Mouse (Mus musculus) lung, postnatal 0 days (tissue): ENCODE measurements around the gene Gata3. TPM values are rescaled to one million over a fixed set of nuclear protein-coding genes. Genes with fewer than 3 reads are reported as not detected.

Source experiments
- ATAC-seq: fragments of 200-750 bp; cut with Nextera tagmentation; 2 replicates; pipeline ENCODE4 v1.8.0; 2017; ENCODE audit warnings: moderate library complexity
- DNase-seq: peaks from one replicate; pipeline ENCODE4 v3.0.0-alpha.2; 2016; ENCODE audit warnings: low spot score
- H3K27ac ChIP-seq: fragments of 300-500 bp; sonication (generic); 2 replicates; pipeline ENCODE4 v1.5.1; 2014; ENCODE audit warnings: antibody characterized with exemption, mild to moderate bottlenecking, low read length, mixed read lengths
- H3K27me3 ChIP-seq: fragments of 300-500 bp; sonication (generic); replicated peaks from 2 replicates; pipeline ENCODE4 v1.6.1; 2014; ENCODE audit warnings: low read length, mixed read lengths; ENCODE audit not compliant: insufficient read depth
- H3K36me3 ChIP-seq: fragments of 300-500 bp; sonication (generic); 2 replicates; pipeline ENCODE4 v1.6.1; 2014; ENCODE audit warnings: low read length, mixed read lengths; ENCODE audit not compliant: insufficient read depth
- H3K4me1 ChIP-seq: fragments of 300-500 bp; sonication (generic); 2 replicates; pipeline ENCODE4 v1.6.1; 2014; ENCODE audit warnings: antibody characterized with exemption, low read depth, low read length, mixed read lengths; ENCODE audit not compliant: insufficient read depth
- H3K4me2 ChIP-seq: fragments of 300-500 bp; sonication (generic); replicated peaks from 2 replicates; pipeline ENCODE4 v1.6.1; 2014; ENCODE audit warnings: low read depth, mild to moderate bottlenecking, low read length, moderate library complexity, mixed read lengths
- H3K4me3 ChIP-seq: fragments of 300-500 bp; sonication (generic); 2 replicates; pipeline ENCODE4 v1.5.1; 2014; ENCODE audit warnings: low read depth, low read length
- H3K9ac ChIP-seq: fragments of 300-500 bp; sonication (generic); replicated peaks from 2 replicates; pipeline ENCODE4 v1.6.1; 2014; ENCODE audit warnings: low read depth, mild to moderate bottlenecking
- H3K9me3 ChIP-seq: fragments of 300-500 bp; sonication (generic); 2 replicates; pipeline ENCODE4 v1.6.1; 2016; ENCODE audit warnings: low read length, mixed read lengths
- CTCF ChIP-seq: IDR thresholded peaks from 2 replicates; pipeline ENCODE4 v1.5.1; 2016; ENCODE audit warnings: antibody characterized with exemption, mild to moderate bottlenecking
- EP300 ChIP-seq: IDR thresholded peaks from 2 replicates; pipeline ENCODE4 v1.6.1; 2016; ENCODE audit warnings: antibody characterized with exemption, mild to moderate bottlenecking, control low read depth
- WGBS: fragments of 180-500 bp; shearing (Covaris S2); extraction: QIAGEN DNeasy Blood & Tissue Kit; methylation state at CpG from one replicate; pipeline ENCODE4 v1.1.7; 2014; 5-methylcytosine and 5-hydroxymethylcytosine counted together
- polyA plus RNA-seq: library from polyadenylated mRNA; unstranded; fragments of >200 nt; fragmentation: Nextera tagmentation; extraction: Ambion mirVana; gene quantifications from 2 replicates; pipeline ENCODE4 v1.2.1, GENCODE M21; 2015

Gata3 gene
- polyA plus RNA-seq, 1 experiment from 2014 or later: 2.7 TPM

DNA sequence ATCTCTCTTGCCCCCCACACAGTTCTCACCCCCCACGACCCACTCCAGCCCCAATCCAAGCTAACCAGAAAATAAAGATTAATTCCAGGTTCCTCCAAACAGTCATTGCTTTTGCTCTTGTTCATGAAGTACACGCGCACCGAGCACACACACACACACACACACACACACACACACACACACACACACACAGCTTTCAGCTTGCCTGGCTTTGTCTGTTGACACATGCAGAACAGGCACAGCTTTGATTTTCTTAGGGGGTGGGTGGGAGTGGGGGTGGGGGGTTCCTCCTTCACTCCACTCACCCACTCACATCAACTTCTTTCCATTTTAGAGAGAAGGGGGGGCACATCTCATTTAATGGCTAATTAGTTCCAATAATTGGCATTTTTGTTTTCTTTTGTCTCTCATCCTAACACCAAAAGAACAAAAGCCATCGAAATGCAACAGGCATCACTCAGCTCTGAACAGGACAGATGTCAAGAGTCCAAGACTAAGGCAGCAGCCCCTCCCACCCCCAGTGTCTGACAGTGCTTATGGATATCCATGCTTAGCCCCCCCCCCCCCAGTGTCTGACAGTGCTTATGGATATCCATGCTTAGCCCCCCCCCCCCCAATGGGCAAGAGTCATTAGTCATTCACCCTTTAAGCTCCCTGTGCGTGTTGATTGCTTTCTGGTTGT, 3.6 kb upstream of the Gata3 start:
- H3K4me3 ChIP-seq: no peak overlapping the region
- H3K36me3 ChIP-seq: no peaks in the 10 kb centered on the region
- H3K9me3 ChIP-seq: no peaks in the 10 kb centered on the region
- H3K27ac ChIP-seq: no peak overlapping the region
- no peak for TF ChIP-seq EP300
- no peak for TF ChIP-seq CTCF
- no peak overlapping the region for H3K9ac ChIP-seq
- H3K4me2 ChIP-seq: no peak overlapping the region
- H3K4me1 ChIP-seq: peaks cover 7% of the 10 kb centered on the region
- H3K27me3 ChIP-seq: peaks cover 89% of the 10 kb centered on the region
- ATAC-seq (no peak), DNase-seq (no peak)
- WGBS: 4% methylated on average over 6 of the region's 6 CpGs

DNA sequence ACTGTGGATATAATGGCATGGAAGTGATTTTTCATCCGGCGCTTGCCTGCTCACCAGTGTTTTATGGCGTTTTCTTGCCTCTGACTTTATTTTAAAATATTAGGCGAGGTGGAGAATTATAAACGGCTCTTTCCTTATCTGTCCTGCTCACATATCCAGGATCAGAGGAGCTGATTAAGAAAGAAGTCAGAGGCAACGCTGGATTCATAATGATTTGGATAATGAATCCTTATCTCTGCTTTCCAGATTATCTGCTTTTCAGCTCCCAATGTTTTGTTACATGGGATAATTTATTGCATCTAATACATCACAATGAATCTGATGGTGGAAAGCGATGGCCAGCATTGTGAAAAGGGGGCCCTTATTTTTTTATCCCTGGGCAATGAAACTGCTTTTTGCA, 2.7 kb upstream of the Gata3 start:
- no peak for ATAC-seq
- DNase-seq: no peak
- TF ChIP-seq EP300 (no peak), CTCF (no peak)
- peaks cover 7% of the 10 kb centered on the region for H3K4me1 ChIP-seq
- no peak overlapping the region for H3K4me3 ChIP-seq
- no peaks in the 10 kb centered on the region for H3K9me3 ChIP-seq
- peaks cover 89% of the 10 kb centered on the region for H3K27me3 ChIP-seq
- no peak overlapping the region for H3K27ac ChIP-seq
- no peak overlapping the region for H3K9ac ChIP-seq
- no peaks in the 10 kb centered on the region for H3K36me3 ChIP-seq
- WGBS: 7% methylated on average over 7 of the region's 7 CpGs
- no peak overlapping the region for H3K4me2 ChIP-seq

DNA sequence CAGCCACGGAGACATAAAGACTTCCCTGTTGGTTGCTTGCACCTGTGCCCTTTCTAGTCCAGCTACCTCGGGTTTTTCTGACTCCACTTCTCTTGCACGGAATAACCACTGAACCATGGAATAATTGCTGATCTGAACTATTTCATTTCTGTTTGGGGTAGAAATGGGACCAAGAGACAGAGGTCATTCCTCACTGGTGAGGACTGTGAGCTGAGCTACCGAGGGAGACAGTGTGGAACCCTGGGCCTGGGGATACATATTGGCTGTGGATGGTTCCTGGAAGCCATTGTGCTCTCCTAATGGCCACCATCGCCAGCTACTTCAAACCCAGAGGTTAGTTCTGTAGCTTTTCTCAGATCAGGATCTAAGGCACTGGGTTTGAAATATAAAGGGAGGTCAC, 1.1 kb upstream of the Gata3 start:
- Histone ChIP-seq H3K27ac (no peak overlapping the region), H3K27me3 (peaks cover 86% of the 10 kb centered on the region), H3K9me3 (no peaks in the 10 kb centered on the region), H3K4me1 (peaks cover 7% of the 10 kb centered on the region), H3K36me3 (no peaks in the 10 kb centered on the region), H3K4me3 (no peak overlapping the region), H3K9ac (no peak overlapping the region), H3K4me2 (no peak overlapping the region)
- no peak for ATAC-seq
- WGBS: 5% methylated on average over 5 of the region's 5 CpGs
- DNase-seq: no peak
- TF ChIP-seq EP300 (no peak), CTCF (no peak)

DNA sequence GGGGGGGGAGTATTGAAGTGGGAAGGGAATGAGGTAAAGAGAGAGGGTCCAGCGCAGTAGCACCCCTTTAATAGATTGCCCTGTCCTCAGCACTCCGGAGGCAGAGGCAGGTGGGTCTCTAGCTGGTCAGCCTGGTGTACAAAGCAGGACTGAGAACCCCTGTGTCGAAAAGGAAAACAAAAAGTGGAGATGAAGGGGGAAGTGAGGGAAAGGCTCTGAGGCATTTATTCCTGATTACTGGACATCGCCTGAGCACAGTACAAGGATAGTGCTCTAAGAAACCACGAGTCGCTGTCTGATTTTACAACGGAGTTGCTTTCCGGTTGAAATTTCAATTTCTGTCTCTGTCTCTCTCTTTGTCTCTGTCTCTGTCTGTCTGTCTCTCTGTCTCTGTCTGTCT, 417 bp upstream of the Gata3 start:
- no peak overlapping the region for H3K4me3 ChIP-seq
- no peak overlapping the region for H3K27ac ChIP-seq
- peaks cover 7% of the 10 kb centered on the region for H3K4me1 ChIP-seq
- WGBS: 7% methylated on average over 8 of the region's 8 CpGs
- DNase-seq: no peak
- TF ChIP-seq EP300 (no peak), CTCF (no peak)
- no peaks in the 10 kb centered on the region for H3K36me3 ChIP-seq
- no peak overlapping the region for H3K9ac ChIP-seq
- no peak overlapping the region for H3K4me2 ChIP-seq
- no peak for ATAC-seq
- no peaks in the 10 kb centered on the region for H3K9me3 ChIP-seq
- peaks cover 86% of the 10 kb centered on the region for H3K27me3 ChIP-seq

DNA sequence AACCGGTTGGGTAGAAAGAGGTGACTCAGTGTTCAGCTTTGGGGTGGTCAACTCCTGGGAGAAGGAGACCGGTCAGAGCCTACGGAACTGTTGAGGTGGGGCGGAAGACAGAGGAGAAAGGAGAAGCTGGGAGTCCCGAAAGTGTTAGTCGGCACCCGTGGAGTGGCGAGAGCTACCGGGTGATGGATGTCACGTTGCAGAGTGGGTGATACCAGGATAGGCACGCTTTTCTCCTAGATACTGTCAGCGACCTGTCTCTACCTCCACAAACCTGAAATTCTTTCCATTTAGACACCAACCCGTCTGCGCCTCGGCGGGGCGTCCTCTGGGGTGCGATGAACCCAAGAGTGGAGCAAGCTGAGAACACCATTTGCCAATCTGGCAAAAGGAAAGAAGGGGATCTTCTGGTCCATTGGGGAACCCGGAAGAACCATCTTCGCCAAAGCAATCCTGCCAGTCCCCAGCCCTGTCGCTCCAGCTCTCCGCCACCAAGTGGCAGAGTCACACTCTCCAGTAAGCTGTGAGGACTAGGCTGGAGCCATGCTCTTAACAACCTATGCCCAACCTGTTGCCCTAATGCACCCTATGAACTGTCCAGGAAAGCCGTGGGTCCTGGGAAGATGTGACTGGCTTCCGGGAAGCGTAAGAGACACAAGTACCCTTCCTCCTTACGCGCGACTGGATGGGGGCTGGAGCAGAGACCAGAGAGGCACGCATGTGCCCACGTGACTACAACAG, 752 bp downstream of the Gata3 start, which contains the start of gene 9230102O04Rik:
Gene 9230102O04Rik, minus strand, starts transcription at position 628 of the 738 bp plus-strand sequence.
- Histone ChIP-seq H3K9me3 (no peaks in the 10 kb centered on the region), H3K36me3 (no peaks in the 10 kb centered on the region), H3K4me2 (peak within 1 kb of the TSS; percentile 20), H3K4me1 (peaks cover 7% of the 10 kb centered on the region), H3K9ac (no peak within 1 kb of the TSS), H3K27me3 (peaks cover 86% of the 10 kb centered on the region), H3K4me3 (peak within 1 kb of the TSS; percentile 17), H3K27ac (no peak within 1 kb of the TSS)
- WGBS: 2% methylated on average over 30 of the region's 30 CpGs
- TF ChIP-seq CTCF (peak; percentile 69), EP300 (no peak)
- DNase-seq: peak; percentile 49
- ATAC-seq: peak; percentile 84

DNA sequence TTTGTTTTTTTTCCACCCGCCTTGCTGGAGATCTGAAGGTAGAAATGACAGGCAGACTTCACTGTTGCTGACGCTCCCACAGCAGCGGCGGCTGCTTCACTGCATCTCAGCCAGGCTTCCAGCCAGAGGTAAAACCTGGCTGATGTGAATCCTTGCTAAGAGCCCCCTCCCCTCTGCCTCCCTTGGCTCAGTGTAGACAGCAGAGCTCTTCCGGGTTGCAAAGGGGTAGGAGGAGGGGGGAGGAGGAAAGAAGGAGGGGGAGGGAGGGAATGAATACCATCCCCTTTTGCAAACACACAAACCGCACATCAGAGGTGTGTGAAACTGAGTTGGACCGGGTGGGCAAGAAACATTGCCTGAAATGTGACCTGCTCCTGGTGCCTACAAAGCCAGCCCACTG, 2.2 kb downstream of the Gata3 start:
- Histone ChIP-seq H3K36me3 (no peaks in the 10 kb centered on the region), H3K9me3 (no peaks in the 10 kb centered on the region), H3K4me2 (no peak overlapping the region), H3K9ac (no peak overlapping the region), H3K27me3 (peaks cover 85% of the 10 kb centered on the region), H3K4me1 (peaks cover 9% of the 10 kb centered on the region), H3K27ac (no peak overlapping the region), H3K4me3 (no peak overlapping the region)
- TF ChIP-seq CTCF: no peak
- no peak for TF ChIP-seq EP300
- no peak for ATAC-seq
- 2% methylated on average over 7 of the region's 7 CpGs for WGBS
- DNase-seq: no peak
